Mouse (Mus musculus): ENCODE data around the gene Scamp2.

The Scamp2 gene

DNA sequence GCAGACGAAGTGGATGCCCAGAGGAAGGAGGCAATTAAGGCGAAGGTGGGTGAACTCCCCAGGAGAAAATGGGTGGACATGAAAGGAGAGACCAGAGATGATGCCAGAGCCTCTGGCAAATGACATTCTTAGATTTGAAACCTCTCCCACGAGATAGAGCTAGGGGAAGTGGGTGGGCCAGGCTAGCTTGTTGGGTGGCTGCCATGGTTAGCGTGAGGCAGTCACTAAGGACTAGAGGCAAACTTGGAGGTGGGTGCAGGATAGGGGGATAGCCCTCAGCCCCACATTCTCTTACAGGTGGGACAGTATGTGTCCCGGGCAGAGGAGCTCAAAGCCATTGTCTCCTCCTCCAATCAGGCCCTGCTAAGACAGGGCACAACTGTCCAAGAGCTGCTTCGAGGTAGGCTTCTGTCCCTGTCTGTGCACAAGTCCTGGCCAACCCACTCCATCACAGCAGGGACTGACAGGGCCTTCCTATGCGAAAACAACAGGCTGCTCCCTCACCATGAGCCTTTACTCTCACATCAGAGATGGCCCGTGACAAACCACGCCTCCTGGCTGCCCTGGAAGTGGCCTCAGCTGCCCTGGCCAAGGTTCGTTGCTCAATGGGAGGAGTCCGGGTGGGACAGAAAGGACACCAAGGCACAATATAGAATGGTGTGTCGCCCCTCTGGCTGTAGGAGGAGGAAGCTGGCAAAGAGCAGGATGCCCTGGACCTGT is 32.9 kb downstream of the Scamp2 start:
- DNase-seq (ENCODE audit: low spot score in 2 of 2) = no peak

DNA sequence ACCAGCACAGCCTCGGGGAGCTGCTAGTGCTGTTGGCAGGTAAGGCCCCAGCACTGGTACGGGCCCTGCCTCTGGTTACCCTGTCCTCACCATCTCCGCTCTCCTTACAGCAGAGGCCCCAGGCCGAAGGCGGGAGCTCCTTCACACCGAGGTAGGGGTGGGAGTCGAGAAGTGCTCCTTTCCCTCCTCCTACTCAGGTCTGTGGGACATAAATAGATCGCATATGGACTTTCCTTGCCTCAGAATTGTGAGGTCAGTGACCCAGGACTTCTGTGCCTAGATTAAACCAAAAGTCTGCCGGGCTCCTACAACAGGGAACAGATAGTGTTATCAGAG is 33.4 kb downstream of the Scamp2 start:
- DNase-seq (ENCODE audit: low spot score in 2 of 2) = no peak

- DNase-seq (ENCODE audit: low spot score in 2 of 2) = no peak
These were observed 36.5 kb downstream of the Scamp2 start for GRCm38 (mm10) chr9:57597265-57597664.

DNA sequence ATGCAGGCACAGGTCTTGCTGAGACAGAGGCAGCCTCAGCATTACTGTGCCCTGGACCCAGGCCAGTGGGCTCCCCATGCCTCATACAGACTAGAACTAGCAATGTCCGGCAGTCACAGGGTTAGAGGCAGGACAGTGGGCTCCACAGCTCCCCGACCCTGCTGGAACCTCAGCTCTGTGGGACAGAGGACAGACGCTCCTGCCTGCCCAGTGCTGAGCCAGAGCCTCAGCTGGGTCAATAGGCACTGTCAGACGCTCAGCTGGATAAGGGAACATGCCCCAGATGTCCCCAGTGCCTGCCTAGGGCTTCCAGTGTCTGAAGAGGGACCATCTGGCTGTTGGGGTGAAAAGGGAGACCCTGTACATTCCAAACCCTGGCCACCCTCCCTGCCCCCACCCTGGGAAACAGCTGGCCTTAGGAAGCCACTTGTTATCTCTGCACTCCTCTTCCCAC is 37.2 kb downstream of the Scamp2 start:
- no peak for DNase-seq (ENCODE audit: low spot score in 2 of 2)

GRCm38 (mm10) chr9:57598851-57599563 is 38.3 kb downstream of the Scamp2 start:
- no peak for DNase-seq (ENCODE audit: low spot score in 2 of 2)

DNA sequence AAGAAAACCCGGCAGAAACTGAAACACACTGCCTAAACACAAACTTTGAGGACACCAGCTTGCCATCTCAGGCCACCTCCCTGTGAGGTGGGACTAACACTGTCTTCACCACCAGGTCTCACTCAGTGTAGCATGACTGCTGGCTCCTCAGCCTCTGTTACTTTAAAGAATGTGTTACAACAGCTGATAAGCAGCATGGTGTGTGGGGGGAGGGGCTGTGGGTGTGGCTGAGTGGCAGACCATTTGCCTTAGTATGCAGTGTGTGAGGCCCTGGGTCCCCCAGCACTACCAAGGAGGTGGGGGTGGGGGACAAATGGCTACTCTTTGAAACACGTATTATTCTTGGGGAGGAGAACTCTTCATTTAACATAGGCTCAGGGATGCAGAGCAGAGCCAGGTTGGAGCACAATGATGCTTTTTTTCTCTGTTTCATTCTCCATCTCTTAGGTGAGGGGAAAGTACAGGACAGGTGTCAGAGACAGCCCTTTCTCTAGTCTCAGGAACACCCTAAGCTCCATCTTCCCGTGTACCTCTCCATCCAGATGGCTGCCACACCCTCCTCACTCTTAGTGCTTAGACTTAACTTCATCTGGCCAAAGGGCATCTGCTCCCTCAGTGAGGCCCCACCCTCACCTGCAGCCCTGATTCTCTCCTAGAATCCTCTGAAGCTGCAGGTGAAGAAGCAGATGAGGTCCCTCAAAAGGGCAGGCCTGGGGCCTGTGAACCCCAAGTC is 40.0 kb downstream of the Scamp2 start:
- DNase-seq (ENCODE audit: low spot score in 2 of 2) = no peak

- DNase-seq (ENCODE audit: low spot score in 2 of 2) = no peak
These were observed 40.6 kb downstream of the Scamp2 start for GRCm38 (mm10) chr9:57601353-57601706.

GRCm38 (mm10) chr9:57602098-57602497 is 41.4 kb downstream of the Scamp2 start:
- DNase-seq (ENCODE audit: low spot score in 2 of 2) = no peak

- no peak for DNase-seq (ENCODE audit: low spot score in 2 of 2)
These were observed 44.1 kb downstream of the Scamp2 start for GRCm38 (mm10) chr9:57604875-57605274.

DNA sequence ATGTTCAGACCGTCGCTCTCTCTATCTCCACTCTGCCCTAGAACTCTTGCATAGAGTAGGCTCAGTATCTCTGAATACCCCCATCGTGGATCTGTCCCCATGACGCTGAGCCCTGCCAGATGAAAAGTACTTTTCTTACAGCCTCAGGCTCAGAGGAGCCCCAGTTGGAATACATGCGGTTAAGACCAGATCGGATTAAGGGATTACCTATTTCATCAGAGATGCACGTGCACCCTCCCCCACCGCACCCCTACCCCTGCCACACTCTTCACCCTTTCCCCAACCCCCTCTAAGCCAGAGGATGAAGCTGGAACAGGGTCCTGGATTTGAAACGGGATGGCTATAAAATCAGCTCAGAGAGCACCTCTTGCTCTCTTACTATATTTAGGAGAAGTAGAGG is 44.8 kb downstream of the Scamp2 start:
- DNase-seq (ENCODE audit: low spot score in 2 of 2) = no peak

DNA sequence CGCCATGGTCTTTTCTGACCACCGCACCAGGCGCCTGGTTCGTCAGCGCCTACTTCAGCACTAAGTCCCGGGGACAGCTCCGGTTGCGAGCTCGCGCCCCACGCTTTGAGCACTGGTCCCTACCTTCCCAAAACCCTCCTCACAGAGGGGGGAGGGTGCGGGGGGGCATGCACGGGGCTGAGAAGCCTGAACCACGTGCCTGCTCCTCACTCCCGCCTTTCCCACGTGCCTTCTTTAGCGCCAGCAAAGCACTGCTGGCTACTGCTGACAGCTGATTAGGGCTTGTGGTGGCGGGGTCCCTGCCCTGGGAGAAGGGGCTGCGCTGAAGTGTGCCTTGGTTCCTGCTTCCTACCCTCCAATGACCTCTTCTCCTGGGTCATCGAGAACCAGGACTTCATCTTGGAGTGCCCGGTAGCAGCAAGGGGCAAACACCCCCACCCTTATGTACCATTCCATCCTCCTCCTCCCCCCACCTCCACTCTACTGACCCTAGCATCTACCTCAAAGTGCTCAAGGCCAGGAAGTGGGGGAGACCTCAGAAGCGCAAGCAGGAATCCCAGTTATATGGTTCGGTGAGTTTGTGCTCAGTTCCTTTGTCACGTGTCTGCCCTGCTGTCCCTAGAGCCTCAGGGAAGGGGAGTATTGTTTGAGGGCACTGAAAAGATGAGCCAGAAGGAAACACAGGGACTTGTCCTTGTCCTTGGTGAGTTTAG is 45.6 kb downstream of the Scamp2 start, which contains the start of gene Cplx3:
Cplx3 (minus strand) TSS at position 143 of the 713 bp plus-strand sequence.
- peak in 1 of 2 experiments; percentile 76 for DNase-seq (ENCODE audit: low spot score in 2 of 2)

GRCm38 (mm10) chr9:57609803-57610202 is 49.1 kb downstream of the Scamp2 start:
- no peak for DNase-seq (ENCODE audit: low spot score in 2 of 2)

DNA sequence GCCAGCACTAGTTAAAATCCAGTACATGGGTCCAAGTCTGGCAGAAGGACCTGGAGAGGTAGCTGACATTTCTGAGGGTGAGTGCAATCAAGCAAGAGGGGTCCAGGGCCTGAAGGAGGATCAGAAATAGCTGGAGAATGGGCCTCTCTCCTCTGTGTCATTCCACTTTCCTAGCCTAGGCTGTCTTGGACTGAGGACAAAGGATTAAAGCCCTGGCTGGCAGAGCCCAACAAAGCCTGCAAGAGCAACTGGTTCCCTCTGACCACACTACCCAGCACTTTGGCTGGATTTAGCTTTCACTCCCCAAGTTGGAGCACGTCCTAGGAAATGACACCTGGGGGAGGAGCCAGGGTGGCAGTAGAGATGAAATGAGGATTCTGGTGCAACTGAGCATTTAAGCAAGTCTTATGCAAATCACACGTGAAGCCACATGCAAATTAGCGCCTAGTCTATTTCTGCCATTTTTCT is 49.6 kb downstream of the Scamp2 start:
- DNase-seq (ENCODE audit: low spot score in 2 of 2) = no peak

DNA sequence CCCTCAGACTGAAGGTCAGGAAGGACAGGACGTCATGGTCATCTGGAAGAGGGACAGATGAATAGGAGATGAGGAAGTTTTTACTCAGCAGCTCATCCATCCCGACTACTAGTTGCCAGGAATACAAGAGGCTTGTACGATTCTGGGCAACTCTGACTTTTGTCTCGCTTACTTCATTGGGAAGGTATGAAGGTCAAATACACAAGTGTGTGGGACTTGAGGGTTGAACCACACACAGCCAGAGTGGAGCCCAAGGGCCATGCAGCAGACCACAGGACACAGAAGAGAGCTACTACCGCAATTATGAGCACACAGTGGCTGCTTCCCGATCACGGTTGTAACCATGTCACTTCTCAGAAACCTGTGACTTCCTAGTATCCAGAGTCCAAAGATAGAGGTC is 51.8 kb downstream of the Scamp2 start:
- no peak for DNase-seq (ENCODE audit: low spot score in 2 of 2)

- no peak for DNase-seq (ENCODE audit: low spot score in 2 of 2)
These were observed 53.2 kb downstream of the Scamp2 start for GRCm38 (mm10) chr9:57613975-57614374.

DNA sequence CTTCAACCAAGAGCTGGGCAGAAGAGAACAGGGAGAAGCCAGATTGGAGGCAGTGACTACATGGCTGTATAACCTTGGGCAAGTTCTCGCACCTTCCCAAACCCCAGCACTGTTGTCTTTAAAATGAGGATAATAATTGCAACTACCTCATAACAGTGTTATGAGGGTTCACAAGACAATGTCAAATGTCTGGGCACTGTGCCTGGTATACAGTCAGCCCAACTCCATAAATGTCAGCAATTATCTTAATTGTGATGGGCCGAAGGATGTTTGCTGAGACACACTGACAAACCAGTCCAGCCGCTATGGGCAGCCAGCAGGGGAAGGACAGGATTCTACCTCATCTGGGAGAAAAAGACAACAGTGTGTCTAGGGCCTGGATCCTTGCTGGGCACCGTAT is 54.0 kb downstream of the Scamp2 start:
- DNase-seq (ENCODE audit: low spot score in 2 of 2) = no peak

DNA sequence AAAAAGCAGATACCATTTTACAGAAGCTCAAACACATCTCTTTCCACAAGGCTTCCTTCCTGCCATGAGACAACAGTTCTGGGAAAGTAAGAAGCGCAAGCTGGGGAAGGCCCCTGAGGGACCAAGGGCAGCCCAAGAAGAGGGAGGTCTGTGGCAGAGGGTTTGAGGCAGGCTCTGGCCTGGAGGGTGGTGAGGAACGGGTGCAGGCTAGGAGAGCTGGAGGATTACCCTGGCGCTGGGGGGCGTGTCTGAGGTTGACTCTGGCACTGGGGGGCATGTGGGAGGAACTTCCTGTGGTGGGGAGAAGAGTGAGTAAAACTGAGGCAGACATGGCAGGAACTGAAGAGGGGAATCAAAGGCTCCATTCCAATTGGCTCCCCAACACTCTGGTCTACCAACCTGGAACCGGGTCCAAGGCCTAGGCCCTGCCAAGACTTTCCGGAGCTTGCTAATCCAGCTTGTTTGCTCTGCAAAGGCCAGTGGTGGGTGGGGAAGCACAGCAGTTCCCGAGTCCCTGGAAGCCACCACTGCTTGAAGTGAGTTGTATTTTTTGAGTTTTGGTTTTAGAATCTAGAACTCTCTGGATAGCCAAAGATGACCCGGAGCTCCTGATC is 56.9 kb downstream of the Scamp2 start:
- DNase-seq (ENCODE audit: low spot score in 2 of 2) = no peak

- no peak for DNase-seq (ENCODE audit: low spot score in 2 of 2)
These were observed 58.1 kb downstream of the Scamp2 start for GRCm38 (mm10) chr9:57618854-57619253.

GRCm38 (mm10) chr9:57620674-57621073 is 59.9 kb downstream of the Scamp2 start, which contains the start of gene Lman1l:
TSS of gene Lman1l (minus strand) at chr9:57620774.
- no peak for DNase-seq (ENCODE audit: low spot score in 2 of 2)

DNA sequence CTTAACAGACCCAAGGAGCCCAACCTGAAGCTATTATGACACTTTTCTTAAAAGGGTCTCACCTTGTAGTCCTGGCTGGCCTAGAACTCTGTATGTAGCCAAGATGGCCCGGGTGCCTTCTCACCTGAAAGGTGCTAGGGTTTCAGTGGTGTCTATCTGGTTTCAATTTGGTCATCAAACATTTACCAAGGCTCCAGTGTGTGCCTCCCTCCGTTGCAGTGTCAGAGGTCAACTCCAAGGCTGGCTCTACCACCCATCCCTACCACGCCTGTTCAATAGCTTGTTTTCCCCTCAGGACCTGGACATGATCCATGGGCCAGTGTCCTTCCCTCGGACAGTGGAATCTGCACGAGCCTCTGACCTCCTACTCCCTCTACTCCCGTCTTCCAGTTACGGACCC is 63.6 kb downstream of the Scamp2 start:
- DNase-seq (ENCODE audit: low spot score in 2 of 2) = no peak

DNA sequence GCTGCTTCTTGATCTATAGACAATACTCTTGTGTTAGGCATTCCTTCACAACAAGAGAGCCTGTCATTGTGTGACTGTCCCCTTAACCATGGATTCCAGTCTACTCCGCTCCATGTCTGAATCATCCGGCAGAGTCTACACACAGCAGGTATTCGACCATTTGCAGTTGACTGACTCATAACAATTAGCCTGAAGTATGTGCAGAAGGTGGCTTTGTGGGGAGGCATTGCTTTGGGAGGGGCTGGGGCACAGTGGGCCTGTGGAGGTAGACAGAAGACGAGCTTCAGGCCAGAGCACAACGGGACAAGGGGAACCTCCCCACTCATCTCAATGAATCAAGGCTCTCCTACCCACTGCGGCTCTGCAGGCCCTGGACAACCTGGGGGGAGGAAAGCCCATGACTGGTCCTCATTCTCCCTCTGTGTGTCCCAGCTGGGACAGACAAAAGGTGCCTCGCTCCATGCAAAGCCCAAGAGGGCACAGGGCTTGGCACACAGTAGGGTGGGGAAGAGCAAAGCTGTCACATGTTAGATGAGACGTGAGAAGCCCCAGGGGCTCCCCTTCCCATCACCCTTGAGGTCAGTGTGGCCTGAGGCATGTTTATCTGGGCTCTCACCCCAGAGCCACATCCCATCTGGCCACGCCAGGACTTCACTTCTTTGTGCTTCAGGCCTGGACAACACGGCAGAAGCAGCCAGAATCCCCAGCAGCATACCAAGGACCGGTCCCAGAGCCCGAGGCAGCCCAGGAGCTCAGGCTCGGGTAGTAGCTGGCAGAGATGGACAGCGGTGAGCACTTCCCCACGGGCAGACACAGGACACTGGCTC is 65.1 kb downstream of the Scamp2 start:
- DNase-seq (ENCODE audit: low spot score in 2 of 2) = no peak
